Mouse (Mus musculus): ENCODE results near the gene Ms4a6b. TPM values are rescaled to one million over a fixed set of nuclear protein-coding genes. Genes with fewer than 3 reads are reported as not detected.
"Not testable (repeated sequence)": the region's sequence is repeated elsewhere in the genome, so short reads cannot be mapped to it uniquely, and the experiment has no call there.

Ms4a6b gene
- polyA plus RNA-seq, 1 experiment, result 1.2 TPM

- H3K27me3 ChIP-seq (ENCODE audit: control insufficient read depth, insufficient read depth, low read length), result no peaks in the 10 kb centered on the region
- TF ChIP-seq CTCF (IDR thresholded peaks at IDR 0.05; ENCODE audit: control insufficient read depth, insufficient read depth, insufficient replicate concordance, low read depth, low read length) (no peak), POLR2A (IDR thresholded peaks at IDR 0.05; ENCODE audit: control insufficient read depth, low read depth, low read length) (no peak)
- H3K36me3 ChIP-seq (ENCODE audit: control insufficient read depth, insufficient read depth, low read length), result no peaks in the 10 kb centered on the region
- H3K4me1 ChIP-seq (ENCODE audit: control insufficient read depth, insufficient read depth, low read length), result no peaks in the 10 kb centered on the region
- H3K27ac ChIP-seq (ENCODE audit: control insufficient read depth, insufficient read depth, low read depth, low read length), result no peak within 1 kb of the TSS
- no peak within 1 kb of the TSS for H3K4me3 ChIP-seq (ENCODE audit: control insufficient read depth, low read depth, low read length)
Observed at GRCm38 (mm10) chr19:11485746-11486145, 30.6 kb upstream of the Ms4a6b start, which contains the start of gene Gm8369. Gm8369 (plus strand) TSS chr19:11485938.

- TF ChIP-seq POLR2A (IDR thresholded peaks at IDR 0.05; ENCODE audit: control insufficient read depth, low read depth, low read length), result no peak
- no peak for TF ChIP-seq CTCF (IDR thresholded peaks at IDR 0.05; ENCODE audit: control insufficient read depth, insufficient read depth, insufficient replicate concordance, low read depth, low read length)
- no peaks in the 10 kb centered on the region for H3K4me1 ChIP-seq (ENCODE audit: control insufficient read depth, insufficient read depth, low read length)
- no peak overlapping the region for H3K4me3 ChIP-seq (ENCODE audit: control insufficient read depth, low read depth, low read length)
- H3K27ac ChIP-seq (ENCODE audit: control insufficient read depth, insufficient read depth, low read depth, low read length), result no peak overlapping the region
- H3K36me3 ChIP-seq (ENCODE audit: control insufficient read depth, insufficient read depth, low read length), result no peaks in the 10 kb centered on the region
- H3K27me3 ChIP-seq (ENCODE audit: control insufficient read depth, insufficient read depth, low read length), result no peaks in the 10 kb centered on the region
Observed at GRCm38 (mm10) chr19:11486599-11486998, 29.7 kb upstream of the Ms4a6b start.

GRCm38 (mm10) chr19:11491406-11492189 lies 24.7 kb upstream of the Ms4a6b start:
- TF ChIP-seq CTCF (IDR thresholded peaks at IDR 0.05; ENCODE audit: control insufficient read depth, insufficient read depth, insufficient replicate concordance, low read depth, low read length) (no peak), POLR2A (IDR thresholded peaks at IDR 0.05; ENCODE audit: control insufficient read depth, low read depth, low read length) (no peak)
- Histone ChIP-seq H3K27ac (ENCODE audit: control insufficient read depth, insufficient read depth, low read depth, low read length) (no peak overlapping the region), H3K27me3 (ENCODE audit: control insufficient read depth, insufficient read depth, low read length) (no peaks in the 10 kb centered on the region), H3K4me3 (ENCODE audit: control insufficient read depth, low read depth, low read length) (no peak overlapping the region), H3K36me3 (ENCODE audit: control insufficient read depth, insufficient read depth, low read length) (no peaks in the 10 kb centered on the region), H3K4me1 (ENCODE audit: control insufficient read depth, insufficient read depth, low read length) (no peaks in the 10 kb centered on the region)

GRCm38 (mm10) chr19:11492671-11493070 lies 23.6 kb upstream of the Ms4a6b start:
- Histone ChIP-seq H3K27me3 (ENCODE audit: control insufficient read depth, insufficient read depth, low read length) (no peaks in the 10 kb centered on the region), H3K4me1 (ENCODE audit: control insufficient read depth, insufficient read depth, low read length) (no peaks in the 10 kb centered on the region)
- no peak for TF ChIP-seq CTCF (IDR thresholded peaks at IDR 0.05; ENCODE audit: control insufficient read depth, insufficient read depth, insufficient replicate concordance, low read depth, low read length)
- no peak for TF ChIP-seq POLR2A (IDR thresholded peaks at IDR 0.05; ENCODE audit: control insufficient read depth, low read depth, low read length)

GRCm38 (mm10) chr19:11494519-11494918 lies 21.8 kb upstream of the Ms4a6b start:
- Histone ChIP-seq H3K36me3 (ENCODE audit: control insufficient read depth, insufficient read depth, low read length) (no peaks in the 10 kb centered on the region), H3K4me3 (ENCODE audit: control insufficient read depth, low read depth, low read length) (no peak overlapping the region), H3K27ac (ENCODE audit: control insufficient read depth, insufficient read depth, low read depth, low read length) (no peak overlapping the region), H3K4me1 (ENCODE audit: control insufficient read depth, insufficient read depth, low read length) (no peaks in the 10 kb centered on the region), H3K27me3 (ENCODE audit: control insufficient read depth, insufficient read depth, low read length) (no peaks in the 10 kb centered on the region)
- TF ChIP-seq CTCF (IDR thresholded peaks at IDR 0.05; ENCODE audit: control insufficient read depth, insufficient read depth, insufficient replicate concordance, low read depth, low read length), result no peak
- TF ChIP-seq POLR2A (IDR thresholded peaks at IDR 0.05; ENCODE audit: control insufficient read depth, low read depth, low read length), result no peak

More at GRCm38 (mm10) chr19:11492671-11493070, 23.6 kb upstream of the Ms4a6b start:
- H3K4me3 ChIP-seq (ENCODE audit: control insufficient read depth, low read depth, low read length), result no peak overlapping the region
- H3K36me3 ChIP-seq (ENCODE audit: control insufficient read depth, insufficient read depth, low read length), result no peaks in the 10 kb centered on the region
- H3K27ac ChIP-seq (ENCODE audit: control insufficient read depth, insufficient read depth, low read depth, low read length), result no peak overlapping the region

GRCm38 (mm10) chr19:11496361-11496760 lies 20.0 kb upstream of the Ms4a6b start:
- no peaks in the 10 kb centered on the region for H3K4me1 ChIP-seq (ENCODE audit: control insufficient read depth, insufficient read depth, low read length)
- H3K4me3 ChIP-seq (ENCODE audit: control insufficient read depth, low read depth, low read length), result no peak overlapping the region
- no peak for TF ChIP-seq CTCF (IDR thresholded peaks at IDR 0.05; ENCODE audit: control insufficient read depth, insufficient read depth, insufficient replicate concordance, low read depth, low read length)
- no peak for TF ChIP-seq POLR2A (IDR thresholded peaks at IDR 0.05; ENCODE audit: control insufficient read depth, low read depth, low read length)
- no peaks in the 10 kb centered on the region for H3K36me3 ChIP-seq (ENCODE audit: control insufficient read depth, insufficient read depth, low read length)
- H3K27ac ChIP-seq (ENCODE audit: control insufficient read depth, insufficient read depth, low read depth, low read length), result no peak overlapping the region
- H3K27me3 ChIP-seq (ENCODE audit: control insufficient read depth, insufficient read depth, low read length), result no peaks in the 10 kb centered on the region

GRCm38 (mm10) chr19:11497300-11497699 lies 19.0 kb upstream of the Ms4a6b start:
- not testable (repeated sequence) for H3K27ac ChIP-seq (ENCODE audit: control insufficient read depth, insufficient read depth, low read depth, low read length); H3K4me1 ChIP-seq (ENCODE audit: control insufficient read depth, insufficient read depth, low read length); H3K36me3 ChIP-seq (ENCODE audit: control insufficient read depth, insufficient read depth, low read length); H3K4me3 ChIP-seq (ENCODE audit: control insufficient read depth, low read depth, low read length); H3K27me3 ChIP-seq (ENCODE audit: control insufficient read depth, insufficient read depth, low read length)

All from testis, adult 2 months (tissue).